Mouse (Mus musculus): ENCODE data around the gene Nlrp9c. TPM values are rescaled to one million over a fixed set of nuclear protein-coding genes. Genes with fewer than 3 reads are reported as not detected.
"Not testable (repeated sequence)": the region's sequence is repeated elsewhere in the genome, so short reads cannot be mapped to it uniquely, and the experiment has no call there.

Gene Nlrp9c
- not detected in 2 replicates for polyA plus RNA-seq (2015; fragmentation: Nextera tagmentation; extraction: Ambion mirVana)

GRCm38 (mm10) chr7:26403600-26403999 lies at the start of gene Nlrp9c:
Gene Nlrp9c, minus strand, starts transcription at chr7:26403700.
- H3K9me3 ChIP-seq; H3K4me2 ChIP-seq; ATAC-seq (ENCODE audit: insufficient read depth, low FRiP score, low read depth); H3K36me3 ChIP-seq; H3K4me1 ChIP-seq; H3K9ac ChIP-seq; H3K27me3 ChIP-seq (replicated peaks); H3K27ac ChIP-seq; H3K4me3 ChIP-seq (replicated peaks): not testable (repeated sequence)
- 57% methylated on average over 2 of the region's 2 CpGs for WGBS

- no peaks in the 10 kb centered on the region for H3K27me3 ChIP-seq (replicated peaks)
- no peaks in the 10 kb centered on the region for H3K36me3 ChIP-seq
- no peaks in the 10 kb centered on the region for H3K4me1 ChIP-seq
- no peak within 1 kb of the TSS for H3K27ac ChIP-seq
- H3K9me3 ChIP-seq = no peaks in the 10 kb centered on the region
- no peak within 1 kb of the TSS for H3K4me2 ChIP-seq
- WGBS = 83% methylated on average over 5 of the region's 5 CpGs
- H3K4me3 ChIP-seq (replicated peaks) = no peak within 1 kb of the TSS
- no peak for ATAC-seq (ENCODE audit: insufficient read depth, low FRiP score, low read depth)
- H3K9ac ChIP-seq = no peak within 1 kb of the TSS
These were observed 31.3 kb upstream of the Nlrp9c start, which contains the start of gene Nlrp4a for GRCm38 (mm10) chr7:26434813-26435212. Gene Nlrp4a, plus strand, starts transcription at chr7:26435113.

- not testable (repeated sequence) for ATAC-seq (ENCODE audit: insufficient read depth, low FRiP score, low read depth); H3K27me3 ChIP-seq (replicated peaks); H3K9me3 ChIP-seq; H3K9ac ChIP-seq; H3K36me3 ChIP-seq; H3K4me1 ChIP-seq; H3K4me2 ChIP-seq; H3K4me3 ChIP-seq (replicated peaks); H3K27ac ChIP-seq
- 88% methylated on average over 6 of the region's 6 CpGs for WGBS
These were observed 11.7 kb downstream of the Nlrp9c start for GRCm38 (mm10) chr7:26391811-26392210.

- H3K27me3 ChIP-seq (replicated peaks); H3K9me3 ChIP-seq; ATAC-seq (ENCODE audit: insufficient read depth, low FRiP score, low read depth); H3K9ac ChIP-seq; H3K4me3 ChIP-seq (replicated peaks); H3K4me2 ChIP-seq; H3K36me3 ChIP-seq; H3K27ac ChIP-seq; H3K4me1 ChIP-seq: not testable (repeated sequence)
- WGBS = 69% methylated on average over 2 of the region's 2 CpGs
These were observed 12.4 kb downstream of the Nlrp9c start for GRCm38 (mm10) chr7:26391137-26391536.

GRCm38 (mm10) chr7:26386691-26387090 lies 16.8 kb downstream of the Nlrp9c start:
- H3K9ac ChIP-seq; H3K4me2 ChIP-seq; H3K4me1 ChIP-seq; H3K27me3 ChIP-seq (replicated peaks); H3K4me3 ChIP-seq (replicated peaks); H3K9me3 ChIP-seq; H3K27ac ChIP-seq; H3K36me3 ChIP-seq; ATAC-seq (ENCODE audit: insufficient read depth, low FRiP score, low read depth): not testable (repeated sequence)
- WGBS = 72% methylated on average over 5 of the region's 5 CpGs

- Histone ChIP-seq H3K9ac (no peak overlapping the region), H3K4me2 (no peak overlapping the region), H3K36me3 (no peaks in the 10 kb centered on the region), H3K9me3 (no peaks in the 10 kb centered on the region), H3K27me3 (replicated peaks) (no peaks in the 10 kb centered on the region), H3K27ac (no peak overlapping the region), H3K4me1 (no peaks in the 10 kb centered on the region), H3K4me3 (replicated peaks) (no peak overlapping the region)
- ATAC-seq (ENCODE audit: insufficient read depth, low FRiP score, low read depth) = no peak
- 95% methylated on average over 1 of the region's 1 CpGs for WGBS
These were observed 22.7 kb downstream of the Nlrp9c start for GRCm38 (mm10) chr7:26380807-26381206.

GRCm38 (mm10) chr7:26373221-26373620 lies 30.3 kb downstream of the Nlrp9c start:
- 85% methylated on average over 5 of the region's 5 CpGs for WGBS
- H3K4me2 ChIP-seq; H3K4me3 ChIP-seq (replicated peaks); H3K27me3 ChIP-seq (replicated peaks); H3K9me3 ChIP-seq; H3K9ac ChIP-seq; H3K4me1 ChIP-seq; H3K27ac ChIP-seq; H3K36me3 ChIP-seq; ATAC-seq (ENCODE audit: insufficient read depth, low FRiP score, low read depth): not testable (repeated sequence)

GRCm38 (mm10) chr7:26356719-26357118 lies 46.8 kb downstream of the Nlrp9c start:
- not testable (repeated sequence) for H3K4me3 ChIP-seq (replicated peaks); H3K9ac ChIP-seq; H3K4me1 ChIP-seq; H3K4me2 ChIP-seq; H3K9me3 ChIP-seq; H3K27ac ChIP-seq; ATAC-seq (ENCODE audit: insufficient read depth, low FRiP score, low read depth); H3K27me3 ChIP-seq (replicated peaks); H3K36me3 ChIP-seq
- WGBS = 78% methylated on average over 6 of the region's 6 CpGs

GRCm38 (mm10) chr7:26352258-26352657 lies 51.2 kb downstream of the Nlrp9c start:
- not testable (repeated sequence) for H3K4me2 ChIP-seq; H3K4me3 ChIP-seq (replicated peaks); H3K27me3 ChIP-seq (replicated peaks); H3K9me3 ChIP-seq; H3K9ac ChIP-seq; ATAC-seq (ENCODE audit: insufficient read depth, low FRiP score, low read depth); H3K27ac ChIP-seq; H3K4me1 ChIP-seq; H3K36me3 ChIP-seq
- WGBS = 82% methylated on average over 3 of the region's 3 CpGs

GRCm38 (mm10) chr7:26350177-26350576 lies 53.3 kb downstream of the Nlrp9c start:
- not testable (repeated sequence) for H3K4me1 ChIP-seq; H3K4me2 ChIP-seq; H3K27me3 ChIP-seq (replicated peaks); H3K9ac ChIP-seq; H3K9me3 ChIP-seq; H3K36me3 ChIP-seq; H3K27ac ChIP-seq; ATAC-seq (ENCODE audit: insufficient read depth, low FRiP score, low read depth); H3K4me3 ChIP-seq (replicated peaks)

GRCm38 (mm10) chr7:26320361-26320760 lies 83.1 kb downstream of the Nlrp9c start:
- H3K9ac ChIP-seq; H3K36me3 ChIP-seq; H3K27me3 ChIP-seq (replicated peaks); H3K4me1 ChIP-seq; H3K27ac ChIP-seq; H3K4me2 ChIP-seq; ATAC-seq (ENCODE audit: insufficient read depth, low FRiP score, low read depth); H3K4me3 ChIP-seq (replicated peaks); H3K9me3 ChIP-seq: not testable (repeated sequence)
- WGBS = 63% methylated on average over 3 of the region's 3 CpGs

GRCm38 (mm10) chr7:26315809-26316208 lies 87.7 kb downstream of the Nlrp9c start:
- H3K4me3 ChIP-seq (replicated peaks); H3K27ac ChIP-seq; ATAC-seq (ENCODE audit: insufficient read depth, low FRiP score, low read depth); H3K36me3 ChIP-seq; H3K4me2 ChIP-seq; H3K4me1 ChIP-seq; H3K9me3 ChIP-seq; H3K9ac ChIP-seq; H3K27me3 ChIP-seq (replicated peaks): not testable (repeated sequence)
- WGBS = 84% methylated on average over 4 of the region's 4 CpGs

GRCm38 (mm10) chr7:26315194-26315593 lies 88.3 kb downstream of the Nlrp9c start:
- not testable (repeated sequence) for H3K27ac ChIP-seq; H3K36me3 ChIP-seq; H3K4me3 ChIP-seq (replicated peaks); ATAC-seq (ENCODE audit: insufficient read depth, low FRiP score, low read depth); H3K9ac ChIP-seq; H3K4me1 ChIP-seq; H3K27me3 ChIP-seq (replicated peaks); H3K4me2 ChIP-seq; H3K9me3 ChIP-seq
- 78% methylated on average over 2 of the region's 2 CpGs for whole genome bisulfite sequencing
